Mouse (Mus musculus) monocyte, adult 5-6 weeks (primary cell): ENCODE results near the gene Mettl7b. TPM values are rescaled to one million over a fixed set of nuclear protein-coding genes. Genes with fewer than 3 reads are reported as not detected.

Experiments
- ATAC-seq: fragments of 153-309, 156-312 bp; replicated peaks from 2 replicates; pipeline ENCODE4 v1.8.0; 2017; ENCODE audit warnings: mild to moderate bottlenecking; ENCODE audit not compliant: low TSS enrichment, insufficient number of reproducible peaks, severe bottlenecking, poor library complexity, low FRiP score
- total RNA-seq: library from RNA; stranded (forward); fragments of 200-1000, 200-491, 200-594 nt; gene quantifications from 3 replicates; pipeline ENCODE4 v1.2.3, GENCODE M21; 2017

Mettl7b gene
- total RNA-seq, 1 experiment from 2014 or later = not detected

GRCm38 (mm10) chr10:128921883-128922821, 38.6 kb downstream of the Mettl7b start:
- ATAC-seq = no peak

DNA sequence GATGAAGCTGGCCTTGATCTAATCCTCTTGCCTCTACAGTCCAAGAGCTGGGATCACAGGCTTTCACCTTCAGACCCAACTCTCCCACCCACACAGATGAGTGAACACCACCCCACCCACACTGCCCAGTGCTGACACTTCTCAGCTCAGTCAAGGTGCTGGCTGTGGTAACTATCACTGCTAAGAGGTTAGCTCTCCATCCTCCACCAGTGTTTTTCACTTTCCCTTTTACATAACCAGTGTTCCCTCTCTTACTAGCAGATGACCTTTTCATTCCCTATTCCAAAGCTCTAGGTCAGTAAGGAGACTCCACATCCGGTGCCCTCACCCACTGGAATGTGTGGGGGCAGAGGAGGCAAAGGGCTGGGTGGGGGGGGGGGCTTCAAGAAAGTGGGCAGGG, 39.5 kb downstream of the Mettl7b start:
- ATAC-seq = no peak

GRCm38 (mm10) chr10:128920736-128921161, 40.0 kb downstream of the Mettl7b start:
- no peak for ATAC-seq

GRCm38 (mm10) chr10:128919966-128920365, 40.8 kb downstream of the Mettl7b start:
- ATAC-seq = no peak

- no peak for ATAC-seq
Measured at GRCm38 (mm10) chr10:128919203-128919631, 41.6 kb downstream of the Mettl7b start.

DNA sequence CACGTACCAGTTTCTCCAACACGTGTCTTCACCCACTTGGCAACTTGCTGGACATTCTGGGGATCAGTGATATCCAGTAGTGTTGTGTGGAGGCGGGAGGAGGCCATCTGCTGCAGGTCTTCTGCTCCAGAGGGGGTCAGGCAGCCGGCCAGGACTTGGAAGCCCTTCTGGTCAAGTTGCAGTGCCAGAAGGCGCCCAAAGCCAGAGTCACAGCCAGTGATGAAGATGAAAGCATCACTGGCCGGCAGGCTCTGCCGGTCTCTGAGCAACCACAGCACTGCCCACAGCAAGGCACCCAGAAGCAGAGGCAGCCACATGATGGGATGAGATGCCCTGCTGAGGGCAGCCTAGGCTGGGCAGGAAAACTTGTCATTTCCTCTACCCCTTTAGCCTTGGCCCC, 42.5 kb downstream of the Mettl7b start:
- ATAC-seq = no peak

DNA sequence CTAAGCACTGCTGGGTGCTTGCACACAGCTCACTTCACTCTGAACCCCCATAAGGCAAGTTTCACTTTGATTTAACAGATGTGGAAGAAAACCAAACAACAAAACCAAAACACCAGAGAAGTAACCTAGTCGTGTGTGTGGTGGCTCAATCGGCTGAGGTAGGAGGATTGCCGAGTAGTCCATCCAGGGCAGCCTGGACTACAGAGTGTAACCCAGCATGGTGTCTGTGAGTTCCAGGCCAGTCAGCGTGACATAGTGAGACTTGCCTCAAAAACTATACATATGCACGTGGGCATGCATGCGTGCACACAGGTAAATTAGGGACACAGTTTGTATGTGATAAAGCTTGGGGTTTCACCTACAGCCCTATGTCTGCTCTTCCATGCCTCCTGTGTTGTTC, 43.4 kb downstream of the Mettl7b start:
- ATAC-seq = no peak

DNA sequence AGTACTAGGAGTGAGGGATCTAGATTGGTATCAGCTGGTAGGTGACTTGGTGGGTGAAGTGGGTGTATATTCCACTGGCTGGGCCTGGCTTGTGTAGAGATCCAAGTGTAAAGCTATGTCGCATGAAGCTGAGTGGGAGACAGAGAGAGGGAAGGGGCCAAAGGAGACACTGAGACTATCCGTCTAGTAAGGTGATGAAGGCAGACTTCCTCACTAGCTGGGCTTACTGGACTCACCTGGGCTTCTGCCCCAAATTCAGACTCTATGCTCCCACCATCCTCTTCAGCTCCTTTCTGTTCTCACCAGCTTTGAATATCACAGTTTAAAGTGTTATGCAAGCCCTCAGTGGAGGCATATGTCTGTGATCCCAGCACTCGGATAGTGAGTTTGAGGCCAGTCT, 44.1 kb downstream of the Mettl7b start:
- no peak for ATAC-seq

DNA sequence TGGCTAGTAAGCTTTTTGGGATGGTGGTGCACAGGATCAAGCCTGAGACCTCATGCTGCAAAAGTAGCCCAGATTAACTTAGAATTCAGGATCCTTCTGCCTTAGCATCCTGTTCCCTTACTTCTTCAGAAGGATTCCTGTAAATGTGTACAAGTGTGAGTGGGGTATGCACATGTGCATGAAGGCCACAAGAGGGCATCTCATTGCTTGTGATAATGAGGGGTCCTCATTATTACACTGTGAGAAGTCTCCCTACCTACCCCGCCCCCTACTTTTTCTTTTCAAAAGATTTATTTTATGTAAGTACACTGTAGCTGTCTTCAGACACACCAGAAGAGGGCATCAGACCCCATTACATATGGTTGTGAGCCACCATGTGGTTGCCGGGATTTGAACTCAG, 45.2 kb downstream of the Mettl7b start:
- ATAC-seq = no peak

DNA sequence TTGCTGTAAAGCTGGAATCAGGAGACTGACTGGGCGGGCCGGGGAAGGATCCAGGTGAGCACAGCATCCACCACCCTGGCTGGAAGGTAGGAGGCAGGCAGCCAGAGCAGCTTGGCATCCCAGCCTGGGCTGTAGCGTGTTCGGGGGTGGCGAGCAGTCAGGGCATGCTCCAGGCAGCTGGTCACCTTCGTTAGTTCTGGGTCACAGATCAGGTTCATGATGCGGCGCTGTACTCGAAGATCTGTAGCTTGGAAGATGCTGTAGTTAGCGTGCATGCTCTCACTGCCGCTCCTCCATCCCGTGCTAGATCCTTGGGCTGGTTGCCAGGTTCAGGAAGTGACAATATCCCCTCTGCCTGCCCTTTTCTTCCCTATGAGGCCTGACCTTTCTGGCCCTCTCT, 47.1 kb downstream of the Mettl7b start:
- no peak for ATAC-seq

GRCm38 (mm10) chr10:128913219-128913618, 47.6 kb downstream of the Mettl7b start:
- ATAC-seq = peak; percentile 33; the same call in 1 of the 2 replicates

GRCm38 (mm10) chr10:128912791-128913190, 48.0 kb downstream of the Mettl7b start:
- ATAC-seq = no peak

DNA sequence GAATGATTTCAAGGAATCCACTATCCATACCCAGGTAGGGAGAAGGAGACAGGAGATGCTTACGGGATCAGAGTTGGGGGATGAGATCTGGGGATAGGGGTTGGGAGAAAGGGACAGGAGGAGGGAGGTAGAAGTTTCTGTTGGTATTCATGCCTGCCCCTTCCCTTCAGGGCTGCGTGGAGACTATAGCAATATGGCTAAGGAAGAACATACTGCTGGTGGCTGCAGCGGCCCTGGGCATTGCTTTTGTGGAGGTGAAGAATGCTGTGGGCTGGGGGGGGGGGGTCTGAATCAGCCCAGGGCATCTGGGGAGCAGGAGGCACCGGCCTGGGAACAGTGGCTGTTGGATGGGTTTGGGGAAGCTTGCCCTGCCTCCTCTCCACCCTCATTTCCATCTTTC, 48.5 kb downstream of the Mettl7b start:
- ATAC-seq = no peak

GRCm38 (mm10) chr10:128911430-128911829, 49.4 kb downstream of the Mettl7b start:
- no peak for ATAC-seq

DNA sequence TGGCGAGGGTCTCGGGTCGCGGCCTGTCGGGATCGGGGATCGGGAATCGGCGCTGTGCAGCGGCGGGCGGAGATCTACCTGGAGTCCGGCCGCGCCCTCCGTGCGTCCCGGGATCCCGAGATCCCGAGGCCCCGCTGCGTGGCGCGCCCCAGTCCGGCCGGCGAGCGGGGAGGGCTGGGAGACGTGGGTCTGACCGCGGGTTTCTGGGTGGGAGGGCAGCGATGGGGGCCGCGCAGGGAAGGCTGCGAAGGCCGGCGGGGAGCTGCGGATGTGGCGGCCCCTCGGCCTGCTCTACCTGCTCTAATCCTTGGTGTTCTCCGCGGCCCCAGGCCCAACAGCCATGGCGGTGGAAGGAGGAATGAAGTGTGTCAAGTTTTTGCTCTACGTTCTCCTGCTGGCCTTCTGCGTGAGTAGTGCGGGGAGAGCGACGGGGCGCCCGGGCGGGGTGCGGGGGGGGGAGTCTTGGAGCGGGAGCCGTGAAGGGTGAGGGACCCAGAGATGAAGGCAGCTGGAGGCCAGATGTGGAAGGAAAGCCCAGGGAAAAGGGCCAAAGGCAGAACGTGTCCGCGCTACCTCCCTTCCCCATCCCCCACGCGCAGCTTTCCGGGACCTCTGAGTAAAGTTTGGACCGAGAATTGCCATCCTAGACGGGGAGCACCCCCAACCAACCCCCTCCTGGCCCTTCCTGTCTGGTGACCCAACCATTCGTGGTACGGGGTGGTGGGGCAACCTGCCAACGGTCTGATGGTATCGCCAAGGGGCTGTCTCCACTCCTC, 50.5 kb downstream of the Mettl7b start:
- ATAC-seq = no peak

DNA sequence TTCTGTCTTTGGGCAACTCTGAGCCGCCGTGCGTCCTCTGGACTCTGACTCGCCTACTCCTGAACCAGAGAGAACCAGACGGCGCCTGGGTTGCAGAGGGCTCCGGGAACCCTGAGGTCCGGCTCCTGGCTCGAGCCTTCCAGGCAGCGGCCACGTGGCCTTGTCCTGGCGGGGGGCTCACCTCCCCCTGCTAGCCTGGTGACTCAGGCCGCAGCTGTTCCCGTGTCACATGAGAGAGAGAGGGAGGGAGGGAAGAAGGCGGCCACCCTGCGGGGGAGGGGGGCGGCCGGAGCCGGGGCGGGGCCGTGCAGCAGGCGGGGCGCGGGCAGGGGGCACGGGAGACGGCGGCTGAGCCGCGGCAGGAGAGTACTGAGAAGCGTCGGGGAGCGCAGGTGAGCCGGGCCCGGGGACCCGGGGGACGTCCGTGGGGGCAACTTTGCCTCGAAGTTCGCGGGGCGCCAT, 51.2 kb downstream of the Mettl7b start:
- no peak for ATAC-seq

GRCm38 (mm10) chr10:128908778-128909448, 51.9 kb downstream of the Mettl7b start:
- no peak for ATAC-seq
